Mouse (Mus musculus) brain, adult 2 months (tissue): ENCODE results near the gene Crisp2.

ENCODE experiments used
- DNase-seq: peaks from one replicate; pipeline ENCODE4 v3.0.0; 2011; ENCODE audit warnings: low read depth, low spot score

Crisp2 gene

DNA sequence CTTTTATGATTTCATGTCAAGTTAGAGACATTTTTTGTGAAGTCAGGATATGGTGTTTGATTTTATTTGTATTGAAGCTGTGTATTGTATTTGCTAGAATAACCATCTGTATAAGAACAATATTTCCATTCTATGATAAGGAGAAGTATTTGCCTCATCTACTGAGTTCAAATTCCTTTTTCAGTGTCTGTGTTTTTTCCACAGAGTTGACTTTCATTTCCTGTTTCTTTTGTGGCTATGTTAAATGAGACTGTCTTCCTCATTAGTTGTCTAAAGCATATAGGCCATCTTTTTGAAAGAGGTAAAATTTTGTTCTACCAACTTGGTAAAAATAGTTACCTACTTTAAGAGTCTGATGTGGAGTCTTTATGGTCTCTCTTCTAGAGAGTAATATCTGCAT is 90.5 kb downstream of the Crisp2 start:
- no peak for DNase-seq
